Mouse (Mus musculus) limb, embryonic 14.5 days (tissue): ENCODE data around the gene Kcna10. TPM values are rescaled to one million over a fixed set of nuclear protein-coding genes. Genes with fewer than 3 reads are reported as not detected.

ENCODE experiments used
- ATAC-seq: fragments of 200-750 bp; cut with Nextera tagmentation; 2 replicates; pipeline ENCODE4 v1.8.0; 2017; ENCODE audit warnings: low read depth, moderate number of reproducible peaks, moderate TSS enrichment; ENCODE audit not compliant: low FRiP score
- DNase-seq: peaks from one replicate; pipeline ENCODE4 v3.0.0-alpha.2; 2015; ENCODE audit warnings: low spot score
- H3K27ac ChIP-seq: fragments of 300-500 bp; sonication (generic); replicated peaks from 2 replicates; pipeline ENCODE4 v1.5.1; 2014; ENCODE audit warnings: low read depth, mild to moderate bottlenecking, low read length, moderate library complexity, mixed read lengths
- H3K27me3 ChIP-seq: fragments of 300-500 bp; sonication (generic); 2 replicates; pipeline ENCODE4 v1.6.1; 2014; ENCODE audit warnings: low read length, mixed read lengths; ENCODE audit not compliant: control insufficient read depth, insufficient read depth
- H3K36me3 ChIP-seq: fragments of 300-500 bp; sonication (generic); 2 replicates; pipeline ENCODE4 v1.6.1; 2014; ENCODE audit warnings: mild to moderate bottlenecking, low read length, moderate library complexity, mixed read lengths; ENCODE audit not compliant: control insufficient read depth, insufficient read depth
- H3K4me1 ChIP-seq: fragments of 300-500 bp; sonication (generic); 2 replicates; pipeline ENCODE4 v1.6.1; 2014; ENCODE audit warnings: antibody characterized with exemption, low read length, mixed read lengths; ENCODE audit not compliant: control insufficient read depth, insufficient read depth
- H3K4me2 ChIP-seq: fragments of 300-500 bp; sonication (generic); replicated peaks from 2 replicates; pipeline ENCODE4 v1.6.1; 2014; ENCODE audit warnings: low read depth, mild to moderate bottlenecking, low read length, moderate library complexity; ENCODE audit not compliant: severe bottlenecking
- H3K4me3 ChIP-seq: fragments of 300-500 bp; sonication (generic); replicated peaks from 2 replicates; pipeline ENCODE4 v1.5.1; 2014; ENCODE audit warnings: low read length
- H3K9ac ChIP-seq: fragments of 300-500 bp; sonication (generic); 2 replicates; pipeline ENCODE4 v1.6.1; 2014; ENCODE audit warnings: mild to moderate bottlenecking, low read depth, low read length, moderate library complexity; ENCODE audit not compliant: severe bottlenecking
- H3K9me3 ChIP-seq: fragments of 300-500 bp; sonication (generic); 2 replicates; pipeline ENCODE4 v1.6.1; 2016; ENCODE audit warnings: low read length; ENCODE audit not compliant: control insufficient read depth
- POLR2A ChIP-seq: fragments of 200-500 bp; IDR thresholded peaks from 2 replicates; pipeline ENCODE4 v1.8.0; 2012; ENCODE audit warnings: inconsistent platforms, mild to moderate bottlenecking, moderate library complexity, borderline replicate concordance; ENCODE audit not compliant: insufficient read depth, insufficient read length; ENCODE audit errors: extremely low read depth
- WGBS: fragments of 180-500 bp; shearing (Covaris S2); extraction: QIAGEN DNeasy Blood & Tissue Kit; methylation state at CpG from one replicate; pipeline ENCODE4 v1.1.7; 2014; 5-methylcytosine and 5-hydroxymethylcytosine counted together
- polyA plus RNA-seq, 2 experiments: library from polyadenylated mRNA; depleted of rRNA in 1 of 2; stranded (reverse) in 1 of 2; unstranded in 1 of 2; fragments of >200 nt; fragmentation: Nextera tagmentation in 1 of 2; extraction: Ambion mirVana in 1 of 2; gene quantifications; 2 replicates each; pipeline versions ENCODE4 v1.2.1 to v1.2.3; 2012 to 2014

Gene Kcna10
- polyA plus RNA-seq, 2 experiments = not detected

DNA sequence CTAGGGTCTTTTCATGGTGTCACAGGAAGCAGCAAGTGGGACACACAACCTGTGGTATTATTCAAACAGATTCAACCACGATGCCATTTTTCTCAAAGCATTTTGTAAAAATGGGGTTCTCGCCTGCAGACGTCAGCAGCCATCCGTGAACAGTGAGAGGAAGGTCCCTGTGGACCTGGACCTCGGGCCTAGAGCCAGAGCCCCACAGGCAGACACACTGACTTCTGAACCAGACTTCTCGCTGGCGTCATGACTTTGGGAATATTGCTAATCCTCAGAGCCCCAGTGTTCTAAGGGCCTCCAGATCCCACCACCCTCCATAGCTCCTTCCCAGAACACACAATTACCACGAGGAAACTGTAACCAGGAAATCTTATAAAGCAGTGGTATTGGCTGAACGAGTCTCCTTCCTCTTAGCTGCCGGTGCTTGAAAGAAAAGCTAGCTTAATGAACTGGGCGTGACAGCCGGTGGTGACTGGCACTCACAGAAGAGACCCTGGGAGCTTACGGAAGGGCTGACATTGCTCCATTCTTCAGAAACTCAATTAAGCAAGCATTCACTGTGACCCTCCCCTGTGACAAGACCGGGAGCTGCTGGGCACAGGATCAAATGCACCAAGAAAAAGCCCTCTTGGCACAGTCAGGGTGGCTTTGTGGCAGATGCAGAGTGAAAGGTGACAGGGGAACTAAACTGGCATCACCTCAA is 58.7 kb downstream of the Kcna10 start:
- no peak overlapping the region for H3K27ac ChIP-seq
- WGBS = 46% methylated on average over 14 of the region's 14 CpGs
- H3K4me1 ChIP-seq = no peaks in the 10 kb centered on the region
- TF ChIP-seq POLR2A = no peak
- no peaks in the 10 kb centered on the region for H3K36me3 ChIP-seq
- no peak for DNase-seq
- no peaks in the 10 kb centered on the region for H3K27me3 ChIP-seq
- H3K9me3 ChIP-seq = no peaks in the 10 kb centered on the region
- H3K9ac ChIP-seq = no peak overlapping the region
- no peak overlapping the region for H3K4me3 ChIP-seq
- no peak for ATAC-seq
- no peak overlapping the region for H3K4me2 ChIP-seq

Other genes starting within 250 kb of the Kcna10 start
- gene Kcna3, start 146.9 kb upstream of the Kcna10 start, polyA plus RNA-seq (2012; rRNA removed) = 0.69 and 1.1 TPM in 2 replicates
- gene Kcna3, start 146.9 kb upstream of the Kcna10 start, polyA plus RNA-seq (2014; fragmentation: Nextera tagmentation; extraction: Ambion mirVana) = 1.0 and 1.1 TPM in 2 replicates
- gene Kcna2, start 81.9 kb upstream of the Kcna10 start, polyA plus RNA-seq (2012; rRNA removed) = 0.41 and 0.47 TPM in 2 replicates
- 0.25 TPM in 2 replicates for gene Kcna2, start 81.9 kb upstream of the Kcna10 start, polyA plus RNA-seq (2014; fragmentation: Nextera tagmentation; extraction: Ambion mirVana)
- 0.45 and 0.47 TPM in 2 replicates for gene Cym, start 38.7 kb downstream of the Kcna10 start, polyA plus RNA-seq (2012; rRNA removed)
- gene Cym, start 38.7 kb downstream of the Kcna10 start, polyA plus RNA-seq (2014; fragmentation: Nextera tagmentation; extraction: Ambion mirVana) = 0.32 and 0.40 TPM in 2 replicates
- not detected in 2 replicates for gene A630076J17Rik, start 47.6 kb downstream of the Kcna10 start, polyA plus RNA-seq (2012; rRNA removed)
- not detected in 2 replicates for gene A630076J17Rik, start 47.6 kb downstream of the Kcna10 start, polyA plus RNA-seq (2014; fragmentation: Nextera tagmentation; extraction: Ambion mirVana)
- gene Prok1, start 56.7 kb downstream of the Kcna10 start, polyA plus RNA-seq (2012; rRNA removed) = 0.37 and 0.72 TPM in 2 replicates
- gene Prok1, start 56.7 kb downstream of the Kcna10 start, polyA plus RNA-seq (2014; fragmentation: Nextera tagmentation; extraction: Ambion mirVana) = 0.10 and 0.19 TPM in 2 replicates
- 87.4 and 101 TPM in 2 replicates for gene Lamtor5, start 95.8 kb downstream of the Kcna10 start, polyA plus RNA-seq (2012; rRNA removed)
- 194 and 202 TPM in 2 replicates for gene Lamtor5, start 95.8 kb downstream of the Kcna10 start, polyA plus RNA-seq (2014; fragmentation: Nextera tagmentation; extraction: Ambion mirVana)
- gene Slc16a4, start 108.2 kb downstream of the Kcna10 start, polyA plus RNA-seq (2012; rRNA removed) = 4.1 and 4.9 TPM in 2 replicates
- 8.0 and 9.5 TPM in 2 replicates for gene Slc16a4, start 108.2 kb downstream of the Kcna10 start, polyA plus RNA-seq (2014; fragmentation: Nextera tagmentation; extraction: Ambion mirVana)
- gene Rbm15, start 150.6 kb downstream of the Kcna10 start, polyA plus RNA-seq (2012; rRNA removed) = 6.8 and 6.9 TPM in 2 replicates
- gene Rbm15, start 150.6 kb downstream of the Kcna10 start, polyA plus RNA-seq (2014; fragmentation: Nextera tagmentation; extraction: Ambion mirVana) = 14.0 and 16.3 TPM in 2 replicates